Mouse (Mus musculus) midbrain, embryonic 16.5 days (tissue): ENCODE measurements around the gene Tmem253. TPM values are rescaled to one million over a fixed set of nuclear protein-coding genes. Genes with fewer than 3 reads are reported as not detected.
"Not testable (repeated sequence)": the region's sequence is repeated elsewhere in the genome, so short reads cannot be mapped to it uniquely, and the experiment has no call there.

Experiments used
- ATAC-seq: fragments of 200-750 bp; cut with Nextera tagmentation; 2 replicates; pipeline ENCODE4 v1.8.0; 2017; ENCODE audit warnings: moderate TSS enrichment
- H3K27ac ChIP-seq: fragments of 300-500 bp; sonication (generic); 2 replicates; pipeline ENCODE4 v1.5.1; 2014; ENCODE audit warnings: mild to moderate bottlenecking, low read length, mixed read lengths
- H3K27me3 ChIP-seq: fragments of 300-500 bp; sonication (generic); 2 replicates; pipeline ENCODE4 v1.6.1; 2014; ENCODE audit warnings: low read depth, low read length, mixed read lengths; ENCODE audit not compliant: control insufficient read depth, insufficient read depth
- H3K36me3 ChIP-seq: fragments of 300-500 bp; sonication (generic); 2 replicates; pipeline ENCODE4 v1.6.1; 2014; ENCODE audit warnings: mild to moderate bottlenecking, low read length, moderate library complexity, mixed read lengths; ENCODE audit not compliant: control insufficient read depth, insufficient read depth
- H3K4me1 ChIP-seq: fragments of 300-500 bp; sonication (generic); 2 replicates; pipeline ENCODE4 v1.6.1; 2014; ENCODE audit warnings: mild to moderate bottlenecking, low read length, mixed read lengths; ENCODE audit not compliant: control insufficient read depth, insufficient read depth
- H3K4me2 ChIP-seq: fragments of 300-500 bp; sonication (generic); 2 replicates; pipeline ENCODE4 v1.6.1; 2014; ENCODE audit warnings: mild to moderate bottlenecking, low read length, mixed read lengths
- H3K4me3 ChIP-seq: fragments of 300-500 bp; sonication (generic); 2 replicates; pipeline ENCODE4 v1.5.1; 2014; ENCODE audit warnings: low read depth, mild to moderate bottlenecking, low read length, moderate library complexity, mixed read lengths
- H3K9ac ChIP-seq: fragments of 300-500 bp; sonication (generic); 2 replicates; pipeline ENCODE4 v1.6.1; 2014; ENCODE audit warnings: low read depth, low read length, mixed read lengths
- H3K9me3 ChIP-seq: fragments of 300-500 bp; sonication (generic); replicated peaks from 2 replicates; pipeline ENCODE4 v1.6.1; 2014; ENCODE audit warnings: mild to moderate bottlenecking, low read length, mixed read lengths; ENCODE audit not compliant: control insufficient read depth, poor library complexity, severe bottlenecking
- WGBS: fragments of 180-500 bp; shearing (Covaris S2); extraction: QIAGEN DNeasy Blood & Tissue Kit; methylation state at CpG from one replicate; pipeline ENCODE4 v1.1.7; 2014; 5-methylcytosine and 5-hydroxymethylcytosine counted together
- polyA plus RNA-seq: library from polyadenylated mRNA; unstranded; fragments of >200 nt; fragmentation: Nextera tagmentation; extraction: Ambion mirVana; gene quantifications from 2 replicates; pipeline ENCODE4 v1.2.1, GENCODE M21; 2015

Tmem253 gene
- polyA plus RNA-seq, 1 experiment from 2014 or later = 0.16 TPM

- WGBS = 3% methylated on average over 23 of the region's 23 CpGs
- peak overlapping the region; percentile 38 for H3K9ac ChIP-seq
- H3K4me2 ChIP-seq = peak overlapping the region; percentile 54
- H3K36me3 ChIP-seq = no peaks in the 10 kb centered on the region
- H3K9me3 ChIP-seq = no peaks in the 10 kb centered on the region
- H3K4me1 ChIP-seq = peaks cover 29% of the 10 kb centered on the region
- H3K27me3 ChIP-seq = no peaks in the 10 kb centered on the region
- ATAC-seq = peak; percentile 8; the same call in 1 of the 2 replicates
- H3K27ac ChIP-seq = peak overlapping the region; percentile 74
- H3K4me3 ChIP-seq = peak overlapping the region; percentile 24
These were observed 7.4 kb downstream of the Tmem253 start for GRCm38 (mm10) chr14:52022709-52023459.

- Histone ChIP-seq H3K4me1 (peaks cover 20% of the 10 kb centered on the region), H3K9me3 (no peaks in the 10 kb centered on the region), H3K9ac (no peak overlapping the region), H3K4me2 (no peak overlapping the region), H3K27ac (no peak overlapping the region), H3K4me3 (no peak overlapping the region), H3K36me3 (no peaks in the 10 kb centered on the region), H3K27me3 (no peaks in the 10 kb centered on the region)
- WGBS = 90% methylated on average over 2 of the region's 2 CpGs
- no peak for ATAC-seq
These were observed 8.7 kb downstream of the Tmem253 start for GRCm38 (mm10) chr14:52024133-52024532.

- Histone ChIP-seq H3K9ac (no peak overlapping the region), H3K27me3 (no peaks in the 10 kb centered on the region), H3K36me3 (no peaks in the 10 kb centered on the region), H3K27ac (no peak overlapping the region), H3K9me3 (no peaks in the 10 kb centered on the region), H3K4me1 (peaks cover 14% of the 10 kb centered on the region), H3K4me2 (no peak overlapping the region), H3K4me3 (no peak overlapping the region)
- ATAC-seq = no peak
- 92% methylated on average over 4 of the region's 4 CpGs for WGBS
These were observed 10.9 kb downstream of the Tmem253 start for GRCm38 (mm10) chr14:52026342-52026741.

GRCm38 (mm10) chr14:52035926-52036325, 20.5 kb downstream of the Tmem253 start:
- Histone ChIP-seq H3K4me2 (no peak overlapping the region), H3K9ac (no peak overlapping the region)
- no peak for ATAC-seq

GRCm38 (mm10) chr14:52039332-52039731, 23.9 kb downstream of the Tmem253 start:
- H3K9ac ChIP-seq = no peak overlapping the region
- no peaks in the 10 kb centered on the region for H3K36me3 ChIP-seq
- H3K9me3 ChIP-seq = no peaks in the 10 kb centered on the region
- no peak overlapping the region for H3K4me3 ChIP-seq
- 90% methylated on average over 5 of the region's 5 CpGs for WGBS
- ATAC-seq = no peak
- no peaks in the 10 kb centered on the region for H3K4me1 ChIP-seq
- no peaks in the 10 kb centered on the region for H3K27me3 ChIP-seq
- H3K4me2 ChIP-seq = no peak overlapping the region
- no peak overlapping the region for H3K27ac ChIP-seq

More at GRCm38 (mm10) chr14:52035926-52036325, 20.5 kb downstream of the Tmem253 start:
- H3K4me3 ChIP-seq = no peak overlapping the region
- H3K9me3 ChIP-seq = no peaks in the 10 kb centered on the region
- H3K4me1 ChIP-seq = no peaks in the 10 kb centered on the region
- no peak overlapping the region for H3K27ac ChIP-seq
- WGBS = 92% methylated on average over 6 of the region's 6 CpGs
- no peaks in the 10 kb centered on the region for H3K27me3 ChIP-seq
- H3K36me3 ChIP-seq = no peaks in the 10 kb centered on the region

GRCm38 (mm10) chr14:52042359-52042758, 26.9 kb downstream of the Tmem253 start, which contains the start of gene Olfr221:
Olfr221 (minus strand) TSS chr14:52042459.
- WGBS = 66% methylated on average over 3 of the region's 3 CpGs
- not testable (repeated sequence) for H3K4me3 ChIP-seq, H3K9me3 ChIP-seq, H3K9ac ChIP-seq, H3K4me2 ChIP-seq, H3K4me1 ChIP-seq, ATAC-seq, H3K27ac ChIP-seq, H3K36me3 ChIP-seq, H3K27me3 ChIP-seq

GRCm38 (mm10) chr14:52043446-52043845, 28.0 kb downstream of the Tmem253 start:
- 63% methylated on average over 6 of the region's 6 CpGs for WGBS
- Histone ChIP-seq H3K36me3 (no peaks in the 10 kb centered on the region), H3K27me3 (no peaks in the 10 kb centered on the region), H3K4me2 (no peak overlapping the region), H3K9ac (no peak overlapping the region), H3K9me3 (no peaks in the 10 kb centered on the region), H3K4me1 (peaks cover 4% of the 10 kb centered on the region; the same call in 1 of the 2 replicates), H3K4me3 (no peak overlapping the region), H3K27ac (no peak overlapping the region)
- ATAC-seq = no peak

- Histone ChIP-seq H3K4me3 (no peak overlapping the region), H3K9ac (no peak overlapping the region), H3K27ac (no peak overlapping the region), H3K36me3 (no peaks in the 10 kb centered on the region), H3K4me1 (peaks cover 4% of the 10 kb centered on the region; the same call in 1 of the 2 replicates), H3K27me3 (no peaks in the 10 kb centered on the region), H3K9me3 (no peaks in the 10 kb centered on the region), H3K4me2 (no peak overlapping the region)
- WGBS = 5% methylated on average over 8 of the region's 8 CpGs
- peak; percentile 73 for ATAC-seq
These were observed 29.6 kb downstream of the Tmem253 start for GRCm38 (mm10) chr14:52044901-52045678.
